Mouse (Mus musculus) layer of hippocampus, adult 11-12 months (tissue): ENCODE data around the gene Rubcnl.

Experiments
- DNase-seq: peaks from one replicate; pipeline ENCODE4 v3.0.0; 2022; ENCODE audit warnings: low spot score

The Rubcnl gene

GRCm38 (mm10) chr14:75015856-75016714, at the start of gene Rubcnl:
Rubcnl (plus strand) TSS chr14:75016027.
- peak; percentile 77 for DNase-seq

- DNase-seq: no peak
These were observed 43.6 kb upstream of the Rubcnl start for GRCm38 (mm10) chr14:74972216-74972615.

- DNase-seq: no peak
These were observed 43.1 kb upstream of the Rubcnl start for GRCm38 (mm10) chr14:74972687-74973086.

- DNase-seq: no peak
These were observed 41.6 kb upstream of the Rubcnl start for GRCm38 (mm10) chr14:74974136-74974651.

GRCm38 (mm10) chr14:74976972-74977371, 38.9 kb upstream of the Rubcnl start:
- no peak for DNase-seq

GRCm38 (mm10) chr14:74981016-74981415, 34.8 kb upstream of the Rubcnl start:
- DNase-seq: no peak

GRCm38 (mm10) chr14:74983079-74983478, 32.7 kb upstream of the Rubcnl start:
- DNase-seq: no peak

- no peak for DNase-seq
These were observed 30.9 kb upstream of the Rubcnl start for GRCm38 (mm10) chr14:74984817-74985391.

GRCm38 (mm10) chr14:74985658-74986057, 30.2 kb upstream of the Rubcnl start:
- no peak for DNase-seq

GRCm38 (mm10) chr14:74986527-74986926, 29.3 kb upstream of the Rubcnl start:
- no peak for DNase-seq

GRCm38 (mm10) chr14:74989322-74989721, 26.5 kb upstream of the Rubcnl start:
- no peak for DNase-seq

GRCm38 (mm10) chr14:74989909-74990308, 25.9 kb upstream of the Rubcnl start:
- DNase-seq: no peak

GRCm38 (mm10) chr14:74990504-74990903, 25.3 kb upstream of the Rubcnl start:
- DNase-seq: peak; percentile 22

- DNase-seq: no peak
These were observed 19.3 kb upstream of the Rubcnl start for GRCm38 (mm10) chr14:74996556-74996955.

GRCm38 (mm10) chr14:74997041-74997440, 18.8 kb upstream of the Rubcnl start:
- no peak for DNase-seq

GRCm38 (mm10) chr14:75001364-75001763, 14.5 kb upstream of the Rubcnl start:
- no peak for DNase-seq

GRCm38 (mm10) chr14:75003356-75003755, 12.5 kb upstream of the Rubcnl start:
- no peak for DNase-seq

GRCm38 (mm10) chr14:75005478-75006199, 10.2 kb upstream of the Rubcnl start:
- DNase-seq: no peak

GRCm38 (mm10) chr14:75010346-75010745, 5.5 kb upstream of the Rubcnl start:
- DNase-seq: no peak

- peak; percentile 37 for DNase-seq
These were observed 4.7 kb upstream of the Rubcnl start for GRCm38 (mm10) chr14:75010986-75011655.

- DNase-seq: no peak
These were observed 841 bp downstream of the Rubcnl start for GRCm38 (mm10) chr14:75016715-75017020.

- DNase-seq: no peak
These were observed 1.4 kb downstream of the Rubcnl start for GRCm38 (mm10) chr14:75017277-75017676.
